Comparison of ENCODE assay signal across 27 mouse cellular contexts in genomic region chr1:90281255-90281654, GRCm38 (mm10).
A peak's percentile ranks its signal among the peaks of the same experiment; 100 is the strongest.
DNase-seq lines count a peak whose midpoint lies in the region; ATAC-seq and TF ChIP-seq lines count a peak whose summit lies in the region.
"Had no signal": no experiment of that assay in that cellular context is flagged by ENCODE, and none has a peak within 500 bp of the region (broad histone marks: within the 10 kb centered on the region; RNA-seq: fewer than 3 reads in every experiment).

No protein-coding gene starts in this region.

- peak overlapping the region; percentile 18; the same call in 1 of the 2 replicates for H3K27ac ChIP-seq in hindbrain, embryonic 10.5 days
- no peak overlapping the region for H3K27ac ChIP-seq in hindbrain, embryonic 14.5 days
- 0 out of 2 replicates have a peak overlapping the region, but pooled peaks have one; percentile 36 for H3K27ac ChIP-seq in embryonic facial prominence, embryonic 10.5 days (replicated peaks)
- H3K27ac ChIP-seq in liver, embryonic 12.5 days = peak overlapping the region; percentile 15; the same call in 1 of the 2 replicates
- H3K27ac ChIP-seq in liver, postnatal 0 days (ENCODE audit: low read depth) = no peak overlapping the region
- H3K27ac ChIP-seq: forebrain, embryonic 10.5 days; forebrain, embryonic 15.5 days; heart, embryonic 10.5 days; kidney, postnatal 0 days; macrophage; neural tube, embryonic 13.5 days had no signal

- no peaks in the 10 kb centered on the region for H3K27me3 ChIP-seq in hindbrain, embryonic 10.5 days (ENCODE audit: insufficient read depth, poor library complexity, severe bottlenecking)
- no peaks in the 10 kb centered on the region for H3K27me3 ChIP-seq in hindbrain, embryonic 14.5 days (ENCODE audit: control insufficient read depth, insufficient read depth, low read length)
- no peaks in the 10 kb centered on the region for H3K27me3 ChIP-seq in embryonic facial prominence, embryonic 10.5 days (replicated peaks; ENCODE audit: low read depth, poor library complexity, severe bottlenecking)
- peaks cover 4% of the 10 kb centered on the region; the same call in 1 of the 2 replicates for H3K27me3 ChIP-seq in liver, embryonic 12.5 days (replicated peaks)
- H3K27me3 ChIP-seq in liver, postnatal 0 days (ENCODE audit: insufficient read depth, low read length) = no peaks in the 10 kb centered on the region
- H3K27me3 ChIP-seq: forebrain, embryonic 15.5 days had no signal

- no peak for ATAC-seq in hindbrain, embryonic 14.5 days (ENCODE audit: low FRiP score)
- peak; percentile 85 for ATAC-seq in liver, embryonic 12.5 days
- ATAC-seq in liver, postnatal 0 days = peak; percentile 85
- ATAC-seq: forebrain, embryonic 15.5 days; intestine, embryonic 16.5 days; midbrain, embryonic 16.5 days had no signal

- peak; percentile 89 for TF ChIP-seq EP300 in liver, postnatal 0 days (IDR thresholded peaks at IDR 0.05; ENCODE audit: low read depth)

- H3K36me3 ChIP-seq in hindbrain, embryonic 10.5 days = no peaks in the 10 kb centered on the region
- no peaks in the 10 kb centered on the region for H3K36me3 ChIP-seq in hindbrain, embryonic 14.5 days (replicated peaks; ENCODE audit: control insufficient read depth, insufficient read depth)
- no peaks in the 10 kb centered on the region for H3K36me3 ChIP-seq in embryonic facial prominence, embryonic 10.5 days (replicated peaks)
- H3K36me3 ChIP-seq in liver, embryonic 12.5 days = no peaks in the 10 kb centered on the region
- no peaks in the 10 kb centered on the region for H3K36me3 ChIP-seq in liver, postnatal 0 days (replicated peaks; ENCODE audit: insufficient read depth, low read length)
- H3K36me3 ChIP-seq: forebrain, embryonic 10.5 days; forebrain, embryonic 15.5 days; G1E; heart, embryonic 10.5 days; neural tube, embryonic 13.5 days had no signal

- peak; percentile 28; the same call in 1 of the 2 replicates for TF ChIP-seq CTCF in liver, postnatal 0 days (IDR thresholded peaks at IDR 0.05; ENCODE audit: low read depth)

- WGBS in hindbrain, embryonic 10.5 days = 100% methylated on average over 1 of the region's 1 CpGs
- 100% methylated on average over 1 of the region's 1 CpGs for WGBS in hindbrain, embryonic 14.5 days
- 90% methylated on average over 1 of the region's 1 CpGs for WGBS in embryonic facial prominence, embryonic 10.5 days
- WGBS in liver, embryonic 12.5 days (ENCODE audit: insufficient replicate concordance) = 66% methylated on average over 1 of the region's 1 CpGs
- 75% methylated on average over 1 of the region's 1 CpGs for WGBS in liver, postnatal 0 days (ENCODE audit: insufficient replicate concordance)

- no peak overlapping the region for H3K4me3 ChIP-seq in hindbrain, embryonic 10.5 days
- H3K4me3 ChIP-seq in hindbrain, embryonic 14.5 days (replicated peaks; ENCODE audit: low read length) = no peak overlapping the region
- H3K4me3 ChIP-seq in embryonic facial prominence, embryonic 10.5 days = no peak overlapping the region
- H3K4me3 ChIP-seq in liver, embryonic 12.5 days = no peak overlapping the region
- H3K4me3 ChIP-seq in liver, postnatal 0 days (ENCODE audit: low read depth, low read length) = no peak overlapping the region
- H3K4me3 ChIP-seq: forebrain, embryonic 10.5 days; forebrain, embryonic 15.5 days; heart, embryonic 10.5 days; myocyte; neural tube, embryonic 13.5 days had no signal

- no peak overlapping the region for H3K4me2 ChIP-seq in hindbrain, embryonic 14.5 days (replicated peaks)
- H3K4me2 ChIP-seq in liver, embryonic 12.5 days = no peak overlapping the region
- H3K4me2 ChIP-seq in liver, postnatal 0 days (ENCODE audit: low read depth, low read length) = no peak overlapping the region
- H3K4me2 ChIP-seq: forebrain, embryonic 15.5 days; neural tube, embryonic 13.5 days had no signal

- DNase-seq in hindbrain, embryonic 10.5 days (ENCODE audit: low spot score) = no peak
- DNase-seq in hindbrain, embryonic 14.5 days (ENCODE audit: low spot score) = no peak
- no peak for DNase-seq in embryonic facial prominence, embryonic 10.5 days (ENCODE audit: low spot score)
- no peak for DNase-seq in liver, postnatal 0 days
- DNase-seq in lung, postnatal 36 days = no peak
- DNase-seq in neural tube, embryonic 10.5 days (ENCODE audit: extremely low spot score, low spot score) = no peak
- DNase-seq: adrenal gland, adult 8-10 months; cerebellum, adult 2 months; cerebellum, postnatal 14 days; gastrocnemius, postnatal 14 days; heart, postnatal 4 days; kidney, adult 8-10 months; kidney, postnatal 4 days; layer of hippocampus, postnatal 36 days; right cerebral cortex, postnatal 4 days; thymus, postnatal 4 days had no signal

- peaks cover 57% of the 10 kb centered on the region for H3K4me1 ChIP-seq in hindbrain, embryonic 10.5 days (replicated peaks)
- peaks cover 41% of the 10 kb centered on the region for H3K4me1 ChIP-seq in hindbrain, embryonic 14.5 days (replicated peaks; ENCODE audit: control insufficient read depth, insufficient read depth, low read length)
- peaks cover 62% of the 10 kb centered on the region for H3K4me1 ChIP-seq in embryonic facial prominence, embryonic 10.5 days
- peaks cover 64% of the 10 kb centered on the region for H3K4me1 ChIP-seq in liver, embryonic 12.5 days
- no peaks in the 10 kb centered on the region for H3K4me1 ChIP-seq in liver, postnatal 0 days (ENCODE audit: insufficient read depth)

- no peaks in the 10 kb centered on the region for H3K9me3 ChIP-seq in hindbrain, embryonic 10.5 days
- no peaks in the 10 kb centered on the region for H3K9me3 ChIP-seq in hindbrain, embryonic 14.5 days (ENCODE audit: control insufficient read depth, low read length)
- H3K9me3 ChIP-seq in embryonic facial prominence, embryonic 10.5 days = no peaks in the 10 kb centered on the region
- H3K9me3 ChIP-seq in liver, embryonic 12.5 days (replicated peaks) = no peaks in the 10 kb centered on the region
- H3K9me3 ChIP-seq in liver, postnatal 0 days (ENCODE audit: low read length) = no peaks in the 10 kb centered on the region
- H3K9me3 ChIP-seq: forebrain, embryonic 10.5 days; forebrain, embryonic 15.5 days; heart, embryonic 10.5 days; neural tube, embryonic 13.5 days had no signal

- H3K9ac ChIP-seq in hindbrain, embryonic 14.5 days = no peak overlapping the region
- H3K9ac ChIP-seq in liver, embryonic 12.5 days = peak overlapping the region; percentile 2; the same call in 1 of the 2 replicates
- no peak overlapping the region for H3K9ac ChIP-seq in liver, postnatal 0 days (replicated peaks)
- H3K9ac ChIP-seq: forebrain, embryonic 15.5 days; neural tube, embryonic 13.5 days had no signal

Comparison
In these comparisons a context has a peak if more than half of its experiments do, and no peak if none do; other contexts are left out.
1. H3K27ac ChIP-seq: peak in hindbrain, embryonic 10.5 days (single experiment), embryonic facial prominence, embryonic 10.5 days (single experiment) and liver, embryonic 12.5 days (single experiment); none in hindbrain, embryonic 14.5 days (single experiment) and liver, postnatal 0 days (single experiment).